Mouse (Mus musculus): ENCODE measurements around the gene Filip1l.

Gene Filip1l

GRCm38 (mm10) chr16:57485265-57485664 is 132.4 kb downstream of the Filip1l start:
- no peak for DNase-seq

GRCm38 (mm10) chr16:57486266-57486665 is 133.4 kb downstream of the Filip1l start:
- no peak for DNase-seq

GRCm38 (mm10) chr16:57488661-57489060 is 135.8 kb downstream of the Filip1l start:
- no peak for DNase-seq

GRCm38 (mm10) chr16:57490691-57491090 is 137.8 kb downstream of the Filip1l start:
- DNase-seq = no peak

GRCm38 (mm10) chr16:57491853-57492252 is 139.0 kb downstream of the Filip1l start:
- DNase-seq = no peak

- no peak for DNase-seq
Measured at GRCm38 (mm10) chr16:57495476-57496203, 142.7 kb downstream of the Filip1l start.

GRCm38 (mm10) chr16:57496437-57497173 is 143.7 kb downstream of the Filip1l start:
- DNase-seq = no peak

- DNase-seq = no peak
Measured at GRCm38 (mm10) chr16:57500851-57501250, 148.0 kb downstream of the Filip1l start.

- DNase-seq = no peak
Measured at GRCm38 (mm10) chr16:57502230-57502629, 149.3 kb downstream of the Filip1l start.

GRCm38 (mm10) chr16:57502761-57503160 is 149.9 kb downstream of the Filip1l start:
- no peak for DNase-seq

- no peak for DNase-seq
Measured at GRCm38 (mm10) chr16:57504728-57505127, 151.8 kb downstream of the Filip1l start.

GRCm38 (mm10) chr16:57506133-57506532 is 153.2 kb downstream of the Filip1l start:
- no peak for DNase-seq

GRCm38 (mm10) chr16:57508351-57508750 is 155.5 kb downstream of the Filip1l start:
- no peak for DNase-seq

GRCm38 (mm10) chr16:57509099-57509498 is 156.2 kb downstream of the Filip1l start:
- DNase-seq = no peak

GRCm38 (mm10) chr16:57513562-57513961 is 160.7 kb downstream of the Filip1l start:
- no peak for DNase-seq

- DNase-seq = no peak
Measured at GRCm38 (mm10) chr16:57514371-57514770, 161.5 kb downstream of the Filip1l start.

GRCm38 (mm10) chr16:57515636-57516035 is 162.7 kb downstream of the Filip1l start:
- no peak for DNase-seq

- DNase-seq = no peak
Measured at GRCm38 (mm10) chr16:57525046-57525445, 172.2 kb downstream of the Filip1l start.

- no peak for DNase-seq
Measured at GRCm38 (mm10) chr16:57525476-57525875, 172.6 kb downstream of the Filip1l start.

GRCm38 (mm10) chr16:57526893-57527292 is 174.0 kb downstream of the Filip1l start:
- DNase-seq = no peak

GRCm38 (mm10) chr16:57528457-57528856 is 175.6 kb downstream of the Filip1l start:
- no peak for DNase-seq

GRCm38 (mm10) chr16:57530547-57530946 is 177.7 kb downstream of the Filip1l start:
- no peak for DNase-seq

- no peak for DNase-seq
Measured at GRCm38 (mm10) chr16:57532081-57532493, 179.2 kb downstream of the Filip1l start.

- no peak for DNase-seq
Measured at GRCm38 (mm10) chr16:57534365-57534764, 181.5 kb downstream of the Filip1l start.

Measured in cerebellum, adult 18-20 months (tissue).